ENCODE assay signal across 8 mouse cellular contexts in genomic region chr13:37824956-37825645, GRCm38 (mm10). TPM values are rescaled to one million over a fixed set of nuclear protein-coding genes. Genes with fewer than 3 reads are reported as not detected.
DNase-seq lines count a peak whose midpoint lies in the region; ATAC-seq and TF ChIP-seq lines count a peak whose summit lies in the region.

No protein-coding gene starts in this region.

- no peak for TF ChIP-seq POLR2A in bone marrow macrophage, adult 2 months (IDR thresholded peaks at IDR 0.05; ENCODE audit: borderline replicate concordance, low read depth, low read length)

- no peaks in the 10 kb centered on the region for H3K9me3 ChIP-seq in lung, embryonic 15.5 days
- no peaks in the 10 kb centered on the region for H3K9me3 ChIP-seq in midbrain, embryonic 15.5 days

- H3K9ac ChIP-seq in lung, embryonic 15.5 days, result peak overlapping the region; percentile 82
- peak overlapping the region; percentile 46 for H3K9ac ChIP-seq in midbrain, embryonic 15.5 days

- peak overlapping the region; percentile 71 for H3K4me3 ChIP-seq in lung, embryonic 15.5 days
- H3K4me3 ChIP-seq in bone marrow macrophage, adult 2 months (ENCODE audit: insufficient read depth, low read length), result peak overlapping the region; percentile 87
- peak overlapping the region; percentile 48 for H3K4me3 ChIP-seq in midbrain, embryonic 15.5 days

- DNase-seq in lung, postnatal 25 days (ENCODE audit: low spot score), result no peak
- peak; percentile 52 for DNase-seq in kidney, postnatal 14 days
- DNase-seq in thymus, postnatal 25 days, result peak; percentile 71
- no peak for DNase-seq in urinary bladder, postnatal 4 days (ENCODE audit: low spot score in 2 of 2)

- TF ChIP-seq CTCF in bone marrow macrophage, adult 2 months (IDR thresholded peaks at IDR 0.05; ENCODE audit: low read depth, low read length), result no peak

- WGBS in lung, embryonic 15.5 days, result 3% methylated on average over 27 of the region's 27 CpGs
- WGBS in midbrain, embryonic 15.5 days, result 4% methylated on average over 27 of the region's 27 CpGs

- H3K27me3 ChIP-seq in lung, embryonic 15.5 days, result no peaks in the 10 kb centered on the region
- H3K27me3 ChIP-seq in midbrain, embryonic 15.5 days (replicated peaks), result peaks cover 51% of the 10 kb centered on the region

- ATAC-seq in lung, embryonic 15.5 days (ENCODE audit: borderline replicate concordance, extremely low read depth, low FRiP score, low TSS enrichment), result peak; percentile 7; the same call in 1 of the 2 replicates
- ATAC-seq in granulocyte monocyte progenitor cell, adult 5-6 weeks (replicated peaks; ENCODE audit: poor library complexity, severe bottlenecking), result peak; percentile 3; the same call in 1 of the 2 replicates
- peak; percentile 12 for ATAC-seq in midbrain, embryonic 15.5 days (replicated peaks)

- H3K36me3 ChIP-seq in lung, embryonic 15.5 days, result no peaks in the 10 kb centered on the region
- no peaks in the 10 kb centered on the region for H3K36me3 ChIP-seq in midbrain, embryonic 15.5 days (replicated peaks)

- H3K4me1 ChIP-seq in lung, embryonic 15.5 days, result peaks cover 34% of the 10 kb centered on the region
- H3K4me1 ChIP-seq in bone marrow macrophage, adult 2 months (ENCODE audit: control insufficient read depth, insufficient read depth, low read length), result peaks cover 9% of the 10 kb centered on the region
- peaks cover 33% of the 10 kb centered on the region for H3K4me1 ChIP-seq in midbrain, embryonic 15.5 days

- peak overlapping the region; percentile 97 for H3K4me2 ChIP-seq in lung, embryonic 15.5 days
- H3K4me2 ChIP-seq in midbrain, embryonic 15.5 days, result peak overlapping the region; percentile 99

- H3K27ac ChIP-seq in lung, embryonic 15.5 days, result peak overlapping the region; percentile 94
- no peak overlapping the region for H3K27ac ChIP-seq in bone marrow macrophage, adult 2 months (ENCODE audit: insufficient read depth, low read depth, low read length)
- H3K27ac ChIP-seq in midbrain, embryonic 15.5 days, result no peak overlapping the region

RNA-seq across cellular contexts. Expression of gene Rreb1, which starts 46.9 kb away (rescaled TPM):
- 16.8 and 17.9 TPM in 2 replicates for polyA plus RNA-seq in lung, embryonic 15.5 days (2015; fragmentation: Nextera tagmentation; extraction: Ambion mirVana)
- 49.3 and 57.2 TPM in 2 replicates for polyA plus RNA-seq in bone marrow macrophage, adult 2 months (2012; ENCODE audit: insufficient read depth, insufficient read length, missing spikeins)
- 70.6 and 91.9 TPM in 2 replicates for total RNA-seq in granulocyte monocyte progenitor cell, adult 5-6 weeks (2014; fragmentation: Nextera tagmentation)
- total RNA-seq in granulocyte monocyte progenitor cell, adult 5-6 weeks (2017), result 25.2 and 30.9 TPM in 2 replicates
- 3.6 and 3.9 TPM in 2 replicates for polyA plus RNA-seq in midbrain, embryonic 15.5 days (2015; fragmentation: Nextera tagmentation; extraction: Ambion mirVana)

Comparison
In these comparisons a context has a peak if more than half of its experiments do, and no peak if none do; other contexts are left out.
1. DNase-seq: peak in kidney, postnatal 14 days (single experiment) and thymus, postnatal 25 days (single experiment); none in lung, postnatal 25 days (single experiment) and urinary bladder, postnatal 4 days (0 of 2).
2. Peak in every context shown above with its lines, with median percentiles within 50 percentile points of each other: ATAC-seq and H3K4me3 ChIP-seq.